Mouse (Mus musculus) CH12.LX (cell line): Measurements from ENCODE around the gene Mettl22. TPM values are rescaled to one million over a fixed set of nuclear protein-coding genes. Genes with fewer than 3 reads are reported as not detected.

Experiments
- DNase-seq: peaks from one replicate; pipeline ENCODE4 v3.0.0-alpha.2; 2013; ENCODE audit errors: extremely low read depth
- H3K27ac ChIP-seq: 2 replicates; pipeline ENCODE4 v1.5.1; 2012; ENCODE audit warnings: low read depth, mild to moderate bottlenecking, control low read depth, moderate library complexity; ENCODE audit not compliant: insufficient read depth
- H3K27me3 ChIP-seq: replicated peaks from 2 replicates; pipeline ENCODE3; 2012; ENCODE audit warnings: inconsistent platforms
- H3K36me3 ChIP-seq, 2 experiments: replicated peaks in 1 of 2; 2 replicates each; pipeline versions ENCODE3 to v1.6.1; 2012; ENCODE audit warnings: inconsistent platforms in 1 of 2, low read length in 1 of 2, mild to moderate bottlenecking in 1 of 2, mixed read lengths in 1 of 2, moderate library complexity in 1 of 2; ENCODE audit not compliant: control insufficient read depth in 1 of 2, insufficient read depth in 1 of 2
- H3K4me1 ChIP-seq, 2 experiments: 2 replicates each; pipeline ENCODE4 v1.6.1; 2012; ENCODE audit warnings: inconsistent platforms in 1 of 2, moderate library complexity in 1 of 2; ENCODE audit not compliant: insufficient read depth in 2 of 2, control insufficient read depth in 1 of 2
- H3K4me2 ChIP-seq: 2 replicates; pipeline ENCODE4 v1.6.1; 2012; ENCODE audit warnings: low read depth, mild to moderate bottlenecking, control low read depth; ENCODE audit not compliant: poor library complexity, insufficient read depth, severe bottlenecking
- H3K4me3 ChIP-seq, 3 experiments: fragments of 150-350 bp in 1 of 3; sonication (generic) in 1 of 3; replicated peaks in 1 of 3; 2 replicates each; pipeline versions ENCODE3 to v1.5.1; 2011 to 2012; ENCODE audit warnings: low read depth in 2 of 3, low read length in 2 of 3, mild to moderate bottlenecking in 2 of 3, moderate library complexity in 2 of 3, control low read depth in 1 of 3, improper control_type of control experiment in 1 of 3, inconsistent platforms in 1 of 3, mixed read lengths in 1 of 3; ENCODE audit not compliant: poor library complexity in 1 of 3
- H3K79me2 ChIP-seq: replicated peaks from 2 replicates; pipeline ENCODE4 v1.6.1; 2012; ENCODE audit warnings: mild to moderate bottlenecking, moderate library complexity; ENCODE audit not compliant: control insufficient read depth, poor library complexity, insufficient read depth, severe bottlenecking; ENCODE audit errors: extremely low read depth
- H3K9ac ChIP-seq: 2 replicates; pipeline ENCODE4 v1.6.1; 2012; ENCODE audit warnings: low read depth, mild to moderate bottlenecking, control low read depth, moderate library complexity; ENCODE audit not compliant: insufficient read depth
- H3K9me3 ChIP-seq: replicated peaks from 2 replicates; pipeline ENCODE3; 2012; ENCODE audit warnings: low read length, inconsistent platforms, mixed read lengths
- CHD1 ChIP-seq: IDR thresholded peaks from 2 replicates; pipeline ENCODE4 v1.6.1; 2012; ENCODE audit warnings: low read depth, low read length, improper control_type of control experiment, inconsistent platforms
- CHD2 ChIP-seq: IDR thresholded peaks from 2 replicates; pipeline ENCODE4 v1.6.1; 2011; ENCODE audit warnings: low read length, improper control_type of control experiment
- EP300 ChIP-seq: IDR thresholded peaks from 2 replicates; pipeline ENCODE4 v1.6.1; 2011; ENCODE audit warnings: low read length, improper control_type of control experiment
- ETS1 ChIP-seq: conservative IDR thresholded peaks from 2 replicates; pipeline ENCODE4 v1.6.1; 2012; ENCODE audit warnings: low read depth, mild to moderate bottlenecking, inconsistent platforms, low read length, improper control_type of control experiment, moderate library complexity
- JUND ChIP-seq: conservative IDR thresholded peaks from 2 replicates; pipeline ENCODE4 v1.6.1; 2011; ENCODE audit warnings: low read depth, low read length, improper control_type of control experiment
- KAT2A ChIP-seq: IDR thresholded peaks from 2 replicates; pipeline ENCODE4 v1.6.1; 2012; ENCODE audit warnings: low read length, improper control_type of control experiment, inconsistent platforms; ENCODE audit not compliant: insufficient replicate concordance
- MAFK ChIP-seq: IDR thresholded peaks from 2 replicates; pipeline ENCODE4 v1.6.1; 2011; ENCODE audit warnings: low read length, improper control_type of control experiment; ENCODE audit not compliant: insufficient replicate concordance
- MAX ChIP-seq: IDR thresholded peaks from 2 replicates; pipeline ENCODE4 v1.6.1; 2011; ENCODE audit warnings: low read length, improper control_type of control experiment
- MAZ ChIP-seq: IDR thresholded peaks from 2 replicates; pipeline ENCODE4 v1.6.1; 2012; ENCODE audit warnings: low read depth, mild to moderate bottlenecking, inconsistent platforms, low read length, improper control_type of control experiment, moderate library complexity
- NRF1 ChIP-seq: IDR thresholded peaks from 2 replicates; pipeline ENCODE4 v1.6.1; 2014; ENCODE audit warnings: low read depth, mild to moderate bottlenecking, inconsistent platforms, low read length, improper control_type of control experiment, moderate library complexity
- PAX5 ChIP-seq: IDR thresholded peaks from 2 replicates; pipeline ENCODE4 v1.6.1; 2012; ENCODE audit warnings: low read length, inconsistent platforms, mixed read lengths
- POLR2AphosphoS2 ChIP-seq: IDR thresholded peaks from 2 replicates; pipeline ENCODE4 v1.6.1; 2011; ENCODE audit warnings: low read depth, low read length, improper control_type of control experiment
- RAD21 ChIP-seq: IDR thresholded peaks from 2 replicates; pipeline ENCODE4 v1.6.1; 2011; ENCODE audit warnings: low read depth, mild to moderate bottlenecking, low read length, improper control_type of control experiment, moderate library complexity
- SIN3A ChIP-seq: IDR thresholded peaks from 2 replicates; pipeline ENCODE4 v1.6.1; 2012; ENCODE audit warnings: low read length, improper control_type of control experiment, inconsistent platforms
- SMC3 ChIP-seq: IDR thresholded peaks from 2 replicates; pipeline ENCODE4 v1.6.1; 2011; ENCODE audit warnings: low read depth, low read length, improper control_type of control experiment
- TCF12 ChIP-seq: IDR thresholded peaks from 2 replicates; pipeline ENCODE4 v1.6.1; 2014; ENCODE audit warnings: low read depth, mild to moderate bottlenecking, inconsistent platforms, low read length, improper control_type of control experiment
- UBTF ChIP-seq: IDR thresholded peaks from 2 replicates; pipeline ENCODE4 v1.6.1; 2012; ENCODE audit warnings: low read depth, mild to moderate bottlenecking, inconsistent platforms, low read length, improper control_type of control experiment, moderate library complexity
- USF1 ChIP-seq: IDR thresholded peaks from 2 replicates; pipeline ENCODE4 v1.6.1; 2014; ENCODE audit warnings: low read depth, mild to moderate bottlenecking, inconsistent platforms, low read length, improper control_type of control experiment
- ZMIZ1 ChIP-seq: IDR thresholded peaks from 2 replicates; pipeline ENCODE4 v1.6.1; 2012; ENCODE audit warnings: low read depth, mild to moderate bottlenecking, inconsistent platforms, low read length, improper control_type of control experiment
- ZNF384 ChIP-seq: IDR thresholded peaks from 2 replicates; pipeline ENCODE4 v1.6.1; 2012; ENCODE audit warnings: low read depth, low read length, improper control_type of control experiment, inconsistent platforms
- dilution Hi-C: fragments of 300-500 bp; cut with MboI; formaldehyde crosslinking; loops from 2 replicates; pipeline ENCODE4 v1.14.3; 2020; ENCODE audit warnings: low sequenced_read_pairs; ENCODE audit not compliant: extremely low pct_unique_long_range_greater_than_20kb, extremely low pct_ligation_motif_present
- in situ Hi-C: fragments of 300-500 bp; cut with MboI; formaldehyde crosslinking; loops from 3 replicates; pipeline ENCODE4 v1.14.3; 2019; ENCODE audit warnings: low sequenced_read_pairs, low pct_ligation_motif_present, low pct_unique_long_range_greater_than_20kb, mixed read lengths
- polyA plus RNA-seq: library from polyadenylated mRNA; unstranded; fragments of >175 nt; gene quantifications from 2 replicates; pipeline ENCODE4 v1.2.1, GENCODE M21; 2012; ENCODE audit warnings: low read depth; ENCODE audit not compliant: insufficient read length
- total RNA-seq, 2 experiments: library from RNA; depleted of rRNA; stranded (reverse); fragments of 300-350 nt in 1 of 2; fragments of >200 nt in 1 of 2; gene quantifications; 2 replicates each; pipeline ENCODE4 v1.2.3; 2012 to 2014

Gene Mettl22
- total and polyA plus RNA-seq, 3 experiments = 27.5 to 64.2 (median 39.4) TPM

DNA sequence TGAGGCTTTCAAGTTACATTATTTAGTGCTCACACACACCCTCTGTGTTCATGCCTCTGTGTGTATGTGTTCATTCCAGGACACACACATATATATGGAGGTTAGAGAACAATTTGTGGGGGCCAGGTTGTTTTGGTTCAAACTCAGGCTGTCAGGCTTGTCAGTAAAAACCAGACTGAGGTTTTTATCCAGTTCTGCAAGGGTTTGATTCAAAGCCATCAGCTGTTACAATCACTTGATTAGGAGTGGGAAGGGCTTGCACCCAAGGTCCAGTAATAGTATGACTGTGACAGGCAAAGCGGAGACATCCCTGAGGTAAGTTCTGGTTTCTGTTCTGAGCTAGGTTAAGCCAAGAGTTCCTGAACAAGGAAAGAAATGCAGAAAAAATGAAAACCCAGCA lies 58.8 kb downstream of the Mettl22 start:
- Histone ChIP-seq H3K36me3 (no peaks in the 10 kb centered on the region), H3K27me3 (peaks cover 75% of the 10 kb centered on the region), H3K9ac (no peak overlapping the region), H3K79me2 (no peaks in the 10 kb centered on the region), H3K27ac (no peak overlapping the region), H3K9me3 (no peaks in the 10 kb centered on the region), H3K4me3 (no peak overlapping the region), H3K4me2 (no peak overlapping the region), H3K4me1 (no peaks in the 10 kb centered on the region)
- TF ChIP-seq CHD1 = no peak
- TF ChIP-seq SIN3A = no peak
- TF ChIP-seq POLR2AphosphoS2 = no peak
- TF ChIP-seq RAD21 = no peak
- no peak for TF ChIP-seq TCF12
- TF ChIP-seq NRF1 = no peak
- TF ChIP-seq MAZ = no peak
- no peak for TF ChIP-seq PAX5
- TF ChIP-seq MAX = no peak
- no peak for TF ChIP-seq ZMIZ1
- no peak for TF ChIP-seq SMC3
- no peak for DNase-seq
- dilution Hi-C loops = no loop called here
- in situ Hi-C loops = no loop called here

DNA sequence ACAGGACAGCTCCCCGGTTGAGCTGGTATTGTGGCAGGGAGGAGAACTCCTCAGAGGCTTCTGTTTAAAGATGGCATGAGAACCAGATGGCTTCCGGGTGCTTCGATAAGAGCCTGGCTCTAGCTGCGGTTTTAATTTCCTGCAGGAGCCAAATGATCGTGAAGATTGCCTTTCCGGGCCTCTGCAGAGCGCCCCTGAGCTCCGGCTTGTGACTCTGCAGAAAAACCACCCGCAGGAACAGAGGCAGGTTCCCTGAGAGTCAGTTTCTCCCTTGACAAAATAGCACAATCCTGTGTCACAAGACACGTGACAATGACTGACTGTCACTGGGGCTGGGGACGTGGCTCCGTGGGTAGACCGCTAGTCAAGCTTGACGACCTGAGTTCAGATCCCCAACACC lies 59.4 kb downstream of the Mettl22 start:
- Histone ChIP-seq H3K27ac (no peak overlapping the region), H3K79me2 (no peaks in the 10 kb centered on the region), H3K4me3 (no peak overlapping the region), H3K36me3 (no peaks in the 10 kb centered on the region), H3K4me1 (no peaks in the 10 kb centered on the region), H3K9me3 (no peaks in the 10 kb centered on the region), H3K4me2 (no peak overlapping the region), H3K9ac (no peak overlapping the region), H3K27me3 (peaks cover 73% of the 10 kb centered on the region)
- dilution Hi-C loops = no loop called here
- TF ChIP-seq TCF12 = no peak
- no peak for TF ChIP-seq MAFK
- TF ChIP-seq USF1 = no peak
- no peak for TF ChIP-seq CHD2
- TF ChIP-seq ETS1 = no peak
- no peak for TF ChIP-seq UBTF
- TF ChIP-seq EP300 = no peak
- no peak for TF ChIP-seq RAD21
- TF ChIP-seq JUND = no peak
- TF ChIP-seq ZNF384 = no peak
- TF ChIP-seq KAT2A = no peak
- in situ Hi-C loops = no loop called here
- DNase-seq = no peak
